Mouse (Mus musculus): Measurements from ENCODE around the gene Clec3a. TPM values are rescaled to one million over a fixed set of nuclear protein-coding genes. Genes with fewer than 3 reads are reported as not detected.

Gene Clec3a
- polyA plus RNA-seq, 1 experiment from 2014 or later, result 0.62 TPM

GRCm38 (mm10) chr8:114441616-114442015, 23.7 kb downstream of the Clec3a start:
- Histone ChIP-seq H3K27me3 (ENCODE audit: control insufficient read depth, insufficient read depth, low read length) (no peaks in the 10 kb centered on the region), H3K4me3 (ENCODE audit: low read depth, low read length) (no peak overlapping the region), H3K27ac (ENCODE audit: low read length) (no peak overlapping the region), H3K4me1 (ENCODE audit: control insufficient read depth, insufficient read depth, low read length) (peaks cover 5% of the 10 kb centered on the region; the same call in 1 of the 2 replicates), H3K36me3 (ENCODE audit: control insufficient read depth, insufficient read depth, low read length) (no peaks in the 10 kb centered on the region), H3K4me2 (replicated peaks; ENCODE audit: low read depth, low read length) (no peak overlapping the region), H3K9ac (replicated peaks; ENCODE audit: low read depth, low read length) (no peak overlapping the region), H3K9me3 (ENCODE audit: control insufficient read depth, low read depth, low read length) (no peaks in the 10 kb centered on the region)
- no peak for ATAC-seq (ENCODE audit: insufficient number of reproducible peaks, insufficient read depth, low FRiP score, low read depth)
- WGBS, result 84% methylated on average over 4 of the region's 4 CpGs

- 76% methylated on average over 7 of the region's 7 CpGs for WGBS
- H3K27me3 ChIP-seq (ENCODE audit: control insufficient read depth, insufficient read depth, low read length), result no peaks in the 10 kb centered on the region
- no peak overlapping the region for H3K4me2 ChIP-seq (replicated peaks; ENCODE audit: low read depth, low read length)
- ATAC-seq (ENCODE audit: insufficient number of reproducible peaks, insufficient read depth, low FRiP score, low read depth), result no peak
- H3K9ac ChIP-seq (replicated peaks; ENCODE audit: low read depth, low read length), result no peak overlapping the region
- no peaks in the 10 kb centered on the region for H3K9me3 ChIP-seq (ENCODE audit: control insufficient read depth, low read depth, low read length)
- H3K4me3 ChIP-seq (ENCODE audit: low read depth, low read length), result no peak overlapping the region
- peaks cover 5% of the 10 kb centered on the region; the same call in 1 of the 2 replicates for H3K36me3 ChIP-seq (ENCODE audit: control insufficient read depth, insufficient read depth, low read length)
- no peak overlapping the region for H3K27ac ChIP-seq (ENCODE audit: low read length)
- no peaks in the 10 kb centered on the region for H3K4me1 ChIP-seq (ENCODE audit: control insufficient read depth, insufficient read depth, low read length)
Observed at GRCm38 (mm10) chr8:114446884-114447283, 29.0 kb downstream of the Clec3a start.

- H3K4me1 ChIP-seq (ENCODE audit: control insufficient read depth, insufficient read depth, low read length), result no peaks in the 10 kb centered on the region
- WGBS, result 89% methylated on average over 8 of the region's 8 CpGs
- H3K4me3 ChIP-seq (ENCODE audit: low read depth, low read length), result no peak overlapping the region
- H3K27ac ChIP-seq (ENCODE audit: low read length), result no peak overlapping the region
- ATAC-seq (ENCODE audit: insufficient number of reproducible peaks, insufficient read depth, low FRiP score, low read depth), result no peak
- H3K9me3 ChIP-seq (ENCODE audit: control insufficient read depth, low read depth, low read length), result no peaks in the 10 kb centered on the region
- H3K4me2 ChIP-seq (replicated peaks; ENCODE audit: low read depth, low read length), result no peak overlapping the region
- H3K36me3 ChIP-seq (ENCODE audit: control insufficient read depth, insufficient read depth, low read length), result peaks cover 5% of the 10 kb centered on the region; the same call in 1 of the 2 replicates
- H3K27me3 ChIP-seq (ENCODE audit: control insufficient read depth, insufficient read depth, low read length), result no peaks in the 10 kb centered on the region
- no peak overlapping the region for H3K9ac ChIP-seq (replicated peaks; ENCODE audit: low read depth, low read length)
Observed at GRCm38 (mm10) chr8:114452278-114452677, 34.4 kb downstream of the Clec3a start.

GRCm38 (mm10) chr8:114452781-114453221, 34.9 kb downstream of the Clec3a start:
- ATAC-seq (ENCODE audit: insufficient number of reproducible peaks, insufficient read depth, low FRiP score, low read depth), result no peak
- 13% methylated on average over 9 of the region's 9 CpGs for WGBS

GRCm38 (mm10) chr8:114455302-114455701, 37.4 kb downstream of the Clec3a start:
- ATAC-seq (ENCODE audit: insufficient number of reproducible peaks, insufficient read depth, low FRiP score, low read depth), result no peak
- Histone ChIP-seq H3K9me3 (ENCODE audit: control insufficient read depth, low read depth, low read length) (no peaks in the 10 kb centered on the region), H3K4me1 (ENCODE audit: control insufficient read depth, insufficient read depth, low read length) (no peaks in the 10 kb centered on the region; the same call in 1 of the 2 replicates), H3K36me3 (ENCODE audit: control insufficient read depth, insufficient read depth, low read length) (no peaks in the 10 kb centered on the region), H3K27me3 (ENCODE audit: control insufficient read depth, insufficient read depth, low read length) (no peaks in the 10 kb centered on the region), H3K4me2 (replicated peaks; ENCODE audit: low read depth, low read length) (no peak overlapping the region), H3K27ac (ENCODE audit: low read length) (no peak overlapping the region), H3K9ac (replicated peaks; ENCODE audit: low read depth, low read length) (no peak overlapping the region), H3K4me3 (ENCODE audit: low read depth, low read length) (no peak overlapping the region)
- 92% methylated on average over 8 of the region's 8 CpGs for WGBS

More at GRCm38 (mm10) chr8:114452781-114453221, 34.9 kb downstream of the Clec3a start:
- Histone ChIP-seq H3K27me3 (ENCODE audit: control insufficient read depth, insufficient read depth, low read length) (no peaks in the 10 kb centered on the region), H3K36me3 (ENCODE audit: control insufficient read depth, insufficient read depth, low read length) (peaks cover 5% of the 10 kb centered on the region; the same call in 1 of the 2 replicates), H3K27ac (ENCODE audit: low read length) (no peak overlapping the region), H3K4me2 (replicated peaks; ENCODE audit: low read depth, low read length) (no peak overlapping the region), H3K9ac (replicated peaks; ENCODE audit: low read depth, low read length) (no peak overlapping the region), H3K4me1 (ENCODE audit: control insufficient read depth, insufficient read depth, low read length) (no peaks in the 10 kb centered on the region; the same call in 1 of the 2 replicates), H3K4me3 (ENCODE audit: low read depth, low read length) (no peak overlapping the region), H3K9me3 (ENCODE audit: control insufficient read depth, low read depth, low read length) (no peaks in the 10 kb centered on the region)

- H3K36me3 ChIP-seq (ENCODE audit: control insufficient read depth, insufficient read depth, low read length), result no peaks in the 10 kb centered on the region
- H3K27ac ChIP-seq (ENCODE audit: low read length), result no peak overlapping the region
- WGBS, result 62% methylated on average over 15 of the region's 15 CpGs
- no peaks in the 10 kb centered on the region for H3K27me3 ChIP-seq (ENCODE audit: control insufficient read depth, insufficient read depth, low read length)
- ATAC-seq (ENCODE audit: insufficient number of reproducible peaks, insufficient read depth, low FRiP score, low read depth), result peak; percentile 25; the same call in 1 of the 2 replicates
- no peaks in the 10 kb centered on the region for H3K9me3 ChIP-seq (ENCODE audit: control insufficient read depth, low read depth, low read length)
- H3K9ac ChIP-seq (replicated peaks; ENCODE audit: low read depth, low read length), result no peak overlapping the region
- no peak overlapping the region for H3K4me3 ChIP-seq (ENCODE audit: low read depth, low read length)
- no peaks in the 10 kb centered on the region; the same call in 1 of the 2 replicates for H3K4me1 ChIP-seq (ENCODE audit: control insufficient read depth, insufficient read depth, low read length)
- H3K4me2 ChIP-seq (replicated peaks; ENCODE audit: low read depth, low read length), result no peak overlapping the region
Observed at GRCm38 (mm10) chr8:114455953-114456352, 38.1 kb downstream of the Clec3a start.

GRCm38 (mm10) chr8:114458113-114458784, 40.4 kb downstream of the Clec3a start:
- Histone ChIP-seq H3K36me3 (ENCODE audit: control insufficient read depth, insufficient read depth, low read length) (no peaks in the 10 kb centered on the region), H3K27ac (ENCODE audit: low read length) (peak overlapping the region; percentile 56; the same call in 1 of the 2 replicates), H3K27me3 (ENCODE audit: control insufficient read depth, insufficient read depth, low read length) (no peaks in the 10 kb centered on the region), H3K9me3 (ENCODE audit: control insufficient read depth, low read depth, low read length) (no peaks in the 10 kb centered on the region), H3K4me3 (ENCODE audit: low read depth, low read length) (no peak overlapping the region), H3K4me2 (replicated peaks; ENCODE audit: low read depth, low read length) (peak overlapping the region; percentile 23), H3K9ac (replicated peaks; ENCODE audit: low read depth, low read length) (no peak overlapping the region), H3K4me1 (ENCODE audit: control insufficient read depth, insufficient read depth, low read length) (no peaks in the 10 kb centered on the region; the same call in 1 of the 2 replicates)
- ATAC-seq (ENCODE audit: insufficient number of reproducible peaks, insufficient read depth, low FRiP score, low read depth), result peak; percentile 70; the same call in 1 of the 2 replicates
- WGBS, result 38% methylated on average over 25 of the region's 25 CpGs

GRCm38 (mm10) chr8:114460600-114460999, 42.7 kb downstream of the Clec3a start:
- no peaks in the 10 kb centered on the region for H3K36me3 ChIP-seq (ENCODE audit: control insufficient read depth, insufficient read depth, low read length)
- no peaks in the 10 kb centered on the region for H3K27me3 ChIP-seq (ENCODE audit: control insufficient read depth, insufficient read depth, low read length)
- ATAC-seq (ENCODE audit: insufficient number of reproducible peaks, insufficient read depth, low FRiP score, low read depth), result no peak
- 75% methylated on average over 5 of the region's 5 CpGs for WGBS
- H3K9me3 ChIP-seq (ENCODE audit: control insufficient read depth, low read depth, low read length), result no peaks in the 10 kb centered on the region
- H3K27ac ChIP-seq (ENCODE audit: low read length), result no peak overlapping the region
- no peak overlapping the region for H3K4me2 ChIP-seq (replicated peaks; ENCODE audit: low read depth, low read length)
- no peak overlapping the region for H3K4me3 ChIP-seq (ENCODE audit: low read depth, low read length)
- no peak overlapping the region for H3K9ac ChIP-seq (replicated peaks; ENCODE audit: low read depth, low read length)
- H3K4me1 ChIP-seq (ENCODE audit: control insufficient read depth, insufficient read depth, low read length), result no peaks in the 10 kb centered on the region; the same call in 1 of the 2 replicates
